Mouse (Mus musculus) stomach, embryonic 16.5 days (tissue): ENCODE results near the gene Armc7. TPM values are rescaled to one million over a fixed set of nuclear protein-coding genes. Genes with fewer than 3 reads are reported as not detected.
A peak's percentile ranks its signal among the peaks of the same experiment; 100 is the strongest.

ENCODE experiments used
- ATAC-seq: fragments of 200-750 bp; cut with Nextera tagmentation; 2 replicates; pipeline ENCODE4 v1.8.0; 2017; ENCODE audit warnings: moderate number of reproducible peaks, moderate TSS enrichment; ENCODE audit not compliant: insufficient read depth, low FRiP score
- H3K27ac ChIP-seq: fragments of 300-500 bp; sonication (generic); 2 replicates; pipeline ENCODE4 v1.5.1; 2014; ENCODE audit warnings: low read length
- H3K27me3 ChIP-seq: fragments of 300-500 bp; sonication (generic); 2 replicates; pipeline ENCODE4 v1.6.1; 2014; ENCODE audit warnings: low read length, control low read depth, mixed read lengths; ENCODE audit not compliant: control insufficient read depth, insufficient read depth
- H3K36me3 ChIP-seq: fragments of 300-500 bp; sonication (generic); 2 replicates; pipeline ENCODE4 v1.6.1; 2014; ENCODE audit warnings: low read length; ENCODE audit not compliant: control insufficient read depth, insufficient read depth
- H3K4me1 ChIP-seq: fragments of 300-500 bp; sonication (generic); 2 replicates; pipeline ENCODE4 v1.6.1; 2014; ENCODE audit warnings: low read length, control low read depth, mixed read lengths; ENCODE audit not compliant: control insufficient read depth, insufficient read depth
- H3K4me2 ChIP-seq: fragments of 300-500 bp; sonication (generic); 2 replicates; pipeline ENCODE4 v1.6.1; 2014; ENCODE audit warnings: low read depth, low read length, mixed read lengths
- H3K4me3 ChIP-seq: fragments of 300-500 bp; sonication (generic); replicated peaks from 2 replicates; pipeline ENCODE4 v1.5.1; 2014; ENCODE audit warnings: mild to moderate bottlenecking, low read length
- H3K9ac ChIP-seq: fragments of 300-500 bp; sonication (generic); 2 replicates; pipeline ENCODE4 v1.6.1; 2014; ENCODE audit warnings: low read length
- H3K9me3 ChIP-seq: fragments of 300-500 bp; sonication (generic); replicated peaks from 2 replicates; pipeline ENCODE4 v1.6.1; 2016; ENCODE audit warnings: low read length, control low read depth; ENCODE audit not compliant: control insufficient read depth
- WGBS: fragments of 180-500 bp; shearing (Covaris S2); extraction: QIAGEN DNeasy Blood & Tissue Kit; methylation state at CpG from one replicate; pipeline ENCODE4 v1.1.7; 2014; 5-methylcytosine and 5-hydroxymethylcytosine counted together
- polyA plus RNA-seq: library from polyadenylated mRNA; unstranded; fragments of >200 nt; fragmentation: Nextera tagmentation; extraction: Ambion mirVana; gene quantifications from 2 replicates; pipeline ENCODE4 v1.2.1, GENCODE M21; 2015

Gene Armc7
- polyA plus RNA-seq, 1 experiment from 2014 or later: 7.9 TPM

DNA sequence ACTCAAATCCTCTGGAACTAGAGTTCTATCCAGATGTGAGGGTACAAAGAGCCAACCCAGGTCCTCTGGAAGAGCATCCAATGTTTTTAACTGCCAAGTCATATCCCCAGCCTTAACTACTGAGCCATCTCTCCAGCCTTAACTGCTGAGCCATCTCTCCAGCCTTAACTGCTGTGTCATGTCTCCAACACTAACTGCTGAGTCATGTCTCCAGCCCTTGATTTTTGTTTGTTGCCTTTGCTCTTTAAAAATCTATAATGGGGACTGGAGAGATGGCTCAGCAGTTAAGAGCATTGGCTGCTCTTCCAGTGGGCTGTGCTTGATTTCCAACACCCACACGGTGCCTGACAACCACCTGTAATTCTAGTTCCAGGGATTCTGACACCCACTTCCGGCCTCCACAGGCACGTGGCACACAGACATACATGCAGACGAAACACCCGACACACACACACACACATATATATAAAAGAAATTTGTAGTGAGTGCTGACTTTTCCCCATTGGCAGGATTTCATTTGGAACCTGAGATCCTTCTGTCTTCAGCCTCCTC lies 37.8 kb upstream of the Armc7 start:
- Histone ChIP-seq H3K36me3 (no peaks in the 10 kb centered on the region), H3K27me3 (no peaks in the 10 kb centered on the region), H3K27ac (no peak overlapping the region), H3K9ac (no peak overlapping the region), H3K9me3 (no peaks in the 10 kb centered on the region), H3K4me1 (peaks cover 9% of the 10 kb centered on the region), H3K4me3 (no peak overlapping the region), H3K4me2 (no peak overlapping the region)
- WGBS: 70% methylated on average over 5 of the region's 5 CpGs
- ATAC-seq: no peak

DNA sequence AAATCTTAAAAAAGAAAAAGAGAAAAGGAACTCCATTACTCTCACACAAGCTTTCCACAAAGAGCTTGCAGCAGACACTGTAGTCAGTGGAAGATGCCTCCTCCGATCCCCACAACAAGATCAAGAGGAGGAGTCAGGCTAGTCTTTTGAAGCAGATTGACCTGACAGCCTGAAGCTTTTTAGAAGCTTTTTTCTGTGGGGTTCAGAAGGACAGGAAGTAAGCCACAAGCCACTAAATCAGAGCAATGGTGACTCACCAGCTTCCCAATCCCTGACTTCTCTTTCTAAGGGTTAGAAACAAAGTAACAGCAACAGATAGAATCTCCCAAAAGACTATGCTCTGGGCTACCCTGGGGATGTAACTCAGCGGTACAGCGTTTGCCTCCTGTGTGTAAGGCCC lies 36.1 kb upstream of the Armc7 start:
- WGBS: 82% methylated on average over 3 of the region's 3 CpGs

DNA sequence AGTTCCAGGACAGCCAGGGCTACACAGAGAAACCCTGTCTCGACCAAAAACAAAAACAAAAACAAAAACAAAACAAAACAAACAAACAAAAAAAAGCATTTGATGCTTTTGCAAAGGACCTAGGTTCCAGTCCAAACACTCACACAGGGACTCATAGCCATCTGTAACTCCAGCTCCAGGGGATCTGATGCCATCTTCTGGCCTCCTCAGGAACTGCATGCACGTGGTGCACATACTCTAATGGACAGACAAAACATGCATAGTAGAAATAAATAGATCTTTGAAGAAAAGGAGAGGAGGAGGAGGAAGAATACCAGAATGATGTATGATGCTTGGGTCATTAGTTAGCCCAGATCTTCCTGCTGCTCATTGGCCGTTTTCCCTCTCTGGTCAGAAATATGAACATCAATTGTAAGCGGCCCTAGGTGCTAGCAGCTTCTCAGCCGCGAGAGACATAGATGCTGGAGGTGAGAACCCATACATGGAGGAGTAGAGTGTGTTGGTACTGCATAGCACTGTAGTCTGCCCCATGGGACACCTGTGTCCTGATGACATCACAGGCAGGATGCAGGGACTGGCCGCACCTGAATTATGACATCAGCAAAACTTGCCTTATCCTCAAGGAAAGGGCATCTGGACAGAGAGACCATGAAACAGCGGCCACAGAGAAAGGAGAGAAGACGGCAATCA lies 35.4 kb upstream of the Armc7 start, which contains the start of gene Trim80:
Gene Trim80, plus strand, starts transcription at position 640 of the 690 bp plus-strand sequence.
- no peak within 1 kb of the TSS for H3K9ac ChIP-seq
- ATAC-seq: no peak
- H3K4me2 ChIP-seq: no peak within 1 kb of the TSS
- 92% methylated on average over 9 of the region's 9 CpGs for WGBS
- H3K36me3 ChIP-seq: no peaks in the 10 kb centered on the region
- H3K9me3 ChIP-seq: no peaks in the 10 kb centered on the region
- no peak within 1 kb of the TSS for H3K4me3 ChIP-seq
- H3K4me1 ChIP-seq: peaks cover 9% of the 10 kb centered on the region
- no peak within 1 kb of the TSS for H3K27ac ChIP-seq
- no peaks in the 10 kb centered on the region for H3K27me3 ChIP-seq

More for the DNA sequence above, 36.1 kb upstream of the Armc7 start:
- H3K4me2 ChIP-seq: no peak overlapping the region
- no peaks in the 10 kb centered on the region for H3K36me3 ChIP-seq
- no peaks in the 10 kb centered on the region for H3K27me3 ChIP-seq
- H3K4me3 ChIP-seq: no peak overlapping the region
- H3K27ac ChIP-seq: no peak overlapping the region
- no peak for ATAC-seq
- H3K9me3 ChIP-seq: no peaks in the 10 kb centered on the region
- peaks cover 9% of the 10 kb centered on the region for H3K4me1 ChIP-seq
- H3K9ac ChIP-seq: no peak overlapping the region

DNA sequence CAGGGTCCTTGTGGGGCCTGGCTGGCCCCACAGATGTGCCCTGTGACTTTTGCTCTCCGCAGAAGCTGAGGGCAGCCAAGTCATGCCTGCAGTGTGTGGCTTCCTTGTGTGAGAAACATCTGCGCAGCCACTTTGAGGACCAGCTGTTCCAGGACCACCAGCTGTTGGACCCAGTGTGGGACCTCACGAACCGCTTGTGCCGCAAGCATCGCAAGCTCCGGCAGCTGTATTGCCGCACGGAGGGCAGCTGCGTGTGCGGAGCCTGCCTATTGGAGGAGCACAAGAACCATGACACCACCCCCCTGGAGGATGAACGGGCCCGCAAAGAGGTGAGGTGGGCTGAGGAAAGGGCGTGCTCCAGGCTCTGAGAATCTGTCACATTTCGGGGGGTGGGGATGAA lies 34.0 kb upstream of the Armc7 start:
- ATAC-seq: no peak
- 40% methylated on average over 15 of the region's 15 CpGs for WGBS
- H3K27me3 ChIP-seq: no peaks in the 10 kb centered on the region

DNA sequence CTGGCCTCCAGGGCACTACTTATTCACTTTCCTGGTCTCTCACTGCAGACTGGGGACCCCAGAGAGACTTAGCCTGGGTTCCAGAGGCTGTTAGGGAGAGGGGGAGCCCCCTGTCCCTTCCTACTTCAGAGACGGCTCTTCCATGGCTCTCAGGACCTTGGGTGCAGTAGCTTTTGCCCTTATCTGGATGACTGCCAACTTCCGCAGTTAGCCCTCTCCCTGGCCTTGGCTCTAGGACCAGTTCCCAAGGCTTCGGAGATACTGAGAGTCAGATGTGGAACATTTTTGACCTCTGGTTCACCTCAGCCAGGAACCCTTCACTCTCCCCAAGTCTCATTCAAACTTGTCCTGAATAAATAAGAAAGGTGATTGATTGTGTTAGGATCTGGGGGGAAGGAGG lies 28.6 kb upstream of the Armc7 start:
- Histone ChIP-seq H3K4me2 (no peak overlapping the region), H3K27ac (no peak overlapping the region), H3K9me3 (no peaks in the 10 kb centered on the region), H3K36me3 (no peaks in the 10 kb centered on the region), H3K27me3 (no peaks in the 10 kb centered on the region), H3K4me3 (no peak overlapping the region), H3K9ac (peak overlapping the region; percentile 32), H3K4me1 (no peaks in the 10 kb centered on the region; the same call in 1 of the 2 replicates)
- 40% methylated on average over 3 of the region's 3 CpGs for WGBS
- ATAC-seq: no peak

More for the DNA sequence above, 34.0 kb upstream of the Armc7 start:
- Histone ChIP-seq H3K27ac (no peak overlapping the region), H3K4me3 (no peak overlapping the region), H3K9ac (no peak overlapping the region), H3K36me3 (no peaks in the 10 kb centered on the region), H3K9me3 (no peaks in the 10 kb centered on the region), H3K4me2 (no peak overlapping the region), H3K4me1 (no peaks in the 10 kb centered on the region)

DNA sequence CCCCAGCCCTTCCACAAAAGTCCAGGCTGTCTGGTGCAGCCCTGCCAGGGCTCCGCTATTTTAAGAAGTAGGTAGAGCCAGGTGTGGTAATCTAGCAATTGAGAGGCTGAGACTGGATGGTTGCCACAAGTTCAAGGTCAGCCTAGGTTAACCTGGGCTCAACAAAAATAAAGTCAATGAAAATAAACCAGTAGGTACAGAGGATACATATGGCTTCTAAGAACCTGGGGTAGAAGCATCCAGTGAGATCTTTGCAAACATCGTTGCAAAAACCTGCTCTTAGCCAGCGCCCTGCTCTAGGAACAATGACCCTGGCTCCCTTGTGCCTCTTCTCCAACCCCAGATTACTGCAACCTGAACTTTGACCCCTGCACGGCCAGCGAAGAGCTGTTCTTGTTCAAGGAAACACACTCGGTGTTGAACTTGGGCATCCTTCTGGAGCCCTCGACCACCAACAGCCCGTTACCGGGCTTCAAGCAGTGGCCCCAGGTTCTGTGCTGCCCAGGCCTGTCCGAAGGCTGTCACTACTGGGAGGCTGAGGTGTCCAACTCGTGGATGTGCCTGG lies 28.1 kb upstream of the Armc7 start:
- H3K9me3 ChIP-seq: no peaks in the 10 kb centered on the region
- H3K4me1 ChIP-seq: no peaks in the 10 kb centered on the region; the same call in 1 of the 2 replicates
- no peaks in the 10 kb centered on the region for H3K27me3 ChIP-seq
- no peak for ATAC-seq
- WGBS: 76% methylated on average over 11 of the region's 11 CpGs
- H3K4me3 ChIP-seq: no peak overlapping the region
- no peak overlapping the region for H3K9ac ChIP-seq
- H3K27ac ChIP-seq: peak overlapping the region; percentile 14; the same call in 1 of the 2 replicates
- H3K4me2 ChIP-seq: no peak overlapping the region
- no peaks in the 10 kb centered on the region for H3K36me3 ChIP-seq

DNA sequence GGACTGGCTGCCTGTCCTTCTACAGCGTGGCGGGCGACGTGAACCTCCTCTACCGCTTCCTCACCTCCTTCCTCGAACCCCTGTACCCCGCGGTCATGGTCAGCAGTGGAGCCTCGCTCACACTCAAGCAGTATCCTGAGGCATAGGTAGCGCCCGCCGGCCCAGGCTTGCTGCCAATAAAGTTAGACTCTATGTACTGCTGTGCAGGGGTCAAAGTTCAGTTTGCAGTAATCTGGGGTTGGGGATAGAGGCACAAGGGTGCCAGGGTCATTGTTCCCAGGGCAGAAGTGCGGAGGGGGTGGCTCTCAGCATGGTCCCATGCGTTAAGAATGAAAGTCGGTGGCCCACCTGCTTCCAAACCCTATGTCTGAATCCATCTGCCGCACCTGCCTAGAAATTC lies 27.4 kb upstream of the Armc7 start:
- H3K27ac ChIP-seq: peak overlapping the region; percentile 14; the same call in 1 of the 2 replicates
- no peak overlapping the region for H3K9ac ChIP-seq
- no peak overlapping the region for H3K4me2 ChIP-seq
- no peaks in the 10 kb centered on the region for H3K36me3 ChIP-seq
- H3K27me3 ChIP-seq: no peaks in the 10 kb centered on the region
- ATAC-seq: peak; percentile 27; the same call in 1 of the 2 replicates
- H3K9me3 ChIP-seq: no peaks in the 10 kb centered on the region
- H3K4me3 ChIP-seq: no peak overlapping the region
- no peaks in the 10 kb centered on the region; the same call in 1 of the 2 replicates for H3K4me1 ChIP-seq
- WGBS: 82% methylated on average over 16 of the region's 16 CpGs

DNA sequence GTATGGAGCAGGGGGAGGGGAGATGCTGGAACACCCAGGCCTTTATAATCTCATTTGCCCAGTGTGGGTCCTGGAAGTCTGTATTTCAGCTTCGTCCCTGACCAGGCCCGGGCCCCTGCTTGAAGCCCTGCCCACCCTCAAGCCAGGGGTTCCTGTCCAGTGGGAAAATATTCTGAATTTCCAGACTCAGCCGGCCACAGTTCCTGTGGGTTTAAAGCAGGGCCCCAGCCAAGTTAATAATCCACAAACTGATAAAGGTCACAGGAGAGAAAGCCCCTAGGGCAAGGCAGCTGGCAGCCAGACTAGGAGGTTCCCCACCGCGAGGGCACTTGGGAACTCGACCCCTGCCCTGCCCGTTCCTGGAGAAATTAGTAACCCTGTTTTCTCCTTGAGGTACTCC lies 26.5 kb upstream of the Armc7 start:
- Histone ChIP-seq H3K9ac (no peak overlapping the region), H3K27me3 (no peaks in the 10 kb centered on the region), H3K4me2 (no peak overlapping the region), H3K27ac (no peak overlapping the region; the same call in 1 of the 2 replicates), H3K36me3 (no peaks in the 10 kb centered on the region), H3K4me3 (no peak overlapping the region), H3K4me1 (no peaks in the 10 kb centered on the region; the same call in 1 of the 2 replicates), H3K9me3 (no peaks in the 10 kb centered on the region)
- no peak for ATAC-seq
- 47% methylated on average over 7 of the region's 7 CpGs for WGBS

DNA sequence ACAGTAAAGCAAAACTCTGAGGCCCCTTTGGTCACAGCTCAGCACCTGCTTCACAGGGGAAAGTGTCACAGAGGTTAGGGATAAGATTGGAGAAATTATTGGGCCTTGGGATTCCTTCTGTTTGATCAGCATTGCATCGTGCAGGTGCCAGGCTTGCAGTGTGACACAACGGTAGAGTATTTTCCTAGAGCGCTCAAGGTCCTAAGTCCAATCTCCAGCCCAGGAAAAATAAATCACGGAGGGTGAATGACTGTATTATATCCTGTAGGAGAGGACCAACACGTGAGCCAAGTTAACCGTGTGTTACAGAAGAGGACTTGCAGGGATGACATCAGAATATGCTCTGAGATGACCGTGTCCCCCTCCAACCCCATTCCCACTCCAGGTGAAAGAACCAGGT lies 25.3 kb upstream of the Armc7 start:
- Histone ChIP-seq H3K4me2 (no peak overlapping the region), H3K9me3 (no peaks in the 10 kb centered on the region), H3K4me1 (no peaks in the 10 kb centered on the region; the same call in 1 of the 2 replicates), H3K9ac (no peak overlapping the region), H3K27ac (no peak overlapping the region), H3K4me3 (no peak overlapping the region), H3K27me3 (no peaks in the 10 kb centered on the region), H3K36me3 (no peaks in the 10 kb centered on the region)
- 0 out of 2 replicates have a peak, but pooled peaks have one; percentile 38 for ATAC-seq
- WGBS: 73% methylated on average over 7 of the region's 7 CpGs
